Mouse (Mus musculus): Measurements from ENCODE around the gene Lyrm2.

The Lyrm2 gene

DNA sequence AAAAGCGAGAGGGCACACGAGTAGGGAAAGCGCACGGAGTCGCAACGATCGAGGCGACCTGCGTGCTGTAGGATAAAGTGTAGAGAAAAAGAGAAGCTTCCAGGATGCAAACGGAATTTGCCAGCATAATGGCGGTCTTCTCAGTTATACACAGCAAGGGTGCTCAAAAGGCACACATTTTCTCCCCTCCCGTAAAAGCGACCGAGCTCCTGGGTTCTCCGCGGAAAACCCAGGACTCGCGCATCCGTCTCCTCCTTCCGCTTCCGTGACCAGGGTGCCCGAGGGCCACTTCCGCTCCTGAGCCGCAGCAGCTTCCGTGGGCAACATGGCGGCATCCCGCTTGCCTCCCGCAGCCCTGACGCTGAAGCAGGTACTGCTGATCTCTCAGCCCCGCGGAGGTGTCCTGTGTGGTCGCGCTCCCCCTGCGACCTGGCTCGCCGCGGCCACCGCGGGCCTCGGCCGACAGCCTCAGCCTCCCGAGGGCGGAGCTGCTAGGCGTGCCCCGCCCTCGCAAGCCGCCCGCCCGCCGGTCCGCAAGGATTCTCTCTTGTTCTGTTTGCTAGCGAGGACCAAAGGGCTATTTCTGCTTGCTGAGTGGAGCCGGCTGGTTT lies at the start of gene Lyrm2:
Gene Lyrm2 (plus strand): TSS at position 288 of the 611 bp plus-strand sequence.
- DNase-seq (ENCODE audit: extremely low spot score, low read depth, low spot score), result no peak

DNA sequence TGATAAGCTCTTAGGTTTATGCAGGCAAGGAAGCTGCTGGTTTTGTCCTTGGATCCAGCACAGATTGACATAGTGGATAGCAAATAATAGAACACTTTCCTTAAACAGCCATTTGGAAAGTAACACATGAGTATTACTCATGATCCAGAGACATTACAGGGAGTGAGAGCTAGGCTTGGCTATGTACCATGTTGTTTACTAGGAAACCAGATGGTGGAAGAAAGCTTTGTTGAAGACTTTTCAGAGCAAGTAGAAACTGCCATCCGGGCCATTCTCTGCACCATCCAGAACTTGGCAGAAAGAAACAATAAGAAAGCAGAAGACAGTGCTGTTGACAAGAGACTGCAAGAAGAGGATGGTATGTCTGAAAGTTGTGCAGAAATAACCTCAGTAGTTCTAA lies 49.3 kb upstream of the Lyrm2 start:
- no peak for DNase-seq (ENCODE audit: extremely low spot score, low read depth, low spot score)

DNA sequence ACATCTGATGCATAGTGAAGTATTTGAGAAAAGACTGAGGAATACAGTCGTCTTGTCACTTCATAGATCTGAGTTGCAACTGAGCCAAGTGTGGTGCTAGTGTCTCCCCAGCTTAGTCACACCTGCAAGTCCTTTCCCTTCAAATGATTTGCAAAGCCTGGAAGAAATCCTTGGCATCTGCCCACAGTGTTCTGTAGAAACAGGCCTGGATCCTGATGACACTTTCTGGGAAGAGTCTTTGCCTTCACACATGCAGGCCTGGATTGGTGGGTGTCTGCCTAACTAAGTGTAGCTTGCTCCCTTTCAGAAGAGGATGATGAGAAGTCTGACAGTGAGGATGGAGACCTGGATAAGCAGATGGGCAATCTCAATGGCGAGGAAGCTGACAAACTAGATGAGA lies 42.6 kb upstream of the Lyrm2 start:
- no peak for DNase-seq (ENCODE audit: extremely low spot score, low read depth, low spot score)

DNA sequence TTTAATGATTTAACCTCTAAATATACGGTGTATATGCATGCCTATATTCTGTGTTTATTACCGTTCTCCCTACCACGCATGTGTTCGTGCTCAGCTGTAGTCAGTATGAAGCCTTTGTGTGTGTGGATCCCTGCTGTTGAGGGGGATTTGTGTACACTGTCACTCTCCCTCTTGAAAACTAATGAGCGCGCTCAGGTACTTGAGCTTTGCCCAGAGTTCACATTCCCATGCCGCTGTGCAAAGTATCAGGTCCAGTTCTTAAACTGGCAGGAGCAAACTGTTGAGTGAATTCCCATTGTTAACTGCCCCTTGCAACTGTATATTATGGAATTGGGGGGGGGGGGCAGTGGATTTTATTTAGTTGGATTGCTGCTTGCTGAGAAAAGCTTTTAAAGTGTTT lies 32.6 kb upstream of the Lyrm2 start:
- no peak for DNase-seq (ENCODE audit: extremely low spot score, low read depth, low spot score)

DNA sequence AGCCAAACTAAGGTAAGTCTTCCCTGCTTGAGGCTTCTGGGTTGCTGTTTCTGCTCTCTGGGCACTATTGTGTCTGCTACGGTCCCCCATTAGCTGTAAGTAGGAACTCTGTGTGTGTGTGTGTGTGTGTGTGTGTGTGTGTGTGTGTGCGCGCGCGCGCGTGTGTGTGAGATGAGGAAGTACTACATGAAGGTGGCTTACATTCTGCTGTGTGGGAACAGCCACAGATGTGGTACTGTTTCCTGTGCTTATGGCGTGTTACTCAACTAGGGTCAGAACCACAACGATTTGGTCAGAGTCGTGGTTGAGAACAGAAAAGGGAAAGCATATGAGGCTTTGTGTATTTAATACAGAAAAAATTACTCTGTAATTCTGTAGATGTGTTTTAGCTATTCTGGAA lies 32.0 kb upstream of the Lyrm2 start:
- no peak for DNase-seq (ENCODE audit: extremely low spot score, low read depth, low spot score)

DNA sequence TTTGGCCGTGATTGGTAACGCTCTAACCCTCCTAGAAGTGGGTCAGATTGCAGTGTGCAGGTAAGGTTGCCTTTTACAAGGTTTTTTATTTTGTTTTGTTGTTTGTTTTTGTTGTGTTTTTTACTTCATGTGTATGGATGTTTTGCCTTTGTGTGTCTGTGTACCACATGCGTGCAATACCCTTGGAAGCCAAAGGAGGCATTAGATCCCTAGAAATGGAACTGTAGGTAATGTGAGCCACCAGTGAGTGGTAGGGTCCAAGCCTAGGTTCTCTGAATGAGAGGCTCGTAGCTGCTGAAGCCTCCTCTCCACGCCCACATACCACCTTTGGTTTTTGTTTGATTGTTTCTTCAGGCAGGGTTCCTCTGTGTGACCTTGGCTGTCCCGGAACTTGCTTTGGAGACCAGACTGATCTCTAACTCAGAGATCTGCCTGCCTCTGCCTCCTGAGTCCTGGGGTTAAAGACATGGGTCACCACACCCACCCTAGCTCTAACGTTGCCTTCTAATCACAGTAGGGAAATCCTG lies 29.7 kb upstream of the Lyrm2 start:
- no peak for DNase-seq (ENCODE audit: extremely low spot score, low read depth, low spot score)

DNA sequence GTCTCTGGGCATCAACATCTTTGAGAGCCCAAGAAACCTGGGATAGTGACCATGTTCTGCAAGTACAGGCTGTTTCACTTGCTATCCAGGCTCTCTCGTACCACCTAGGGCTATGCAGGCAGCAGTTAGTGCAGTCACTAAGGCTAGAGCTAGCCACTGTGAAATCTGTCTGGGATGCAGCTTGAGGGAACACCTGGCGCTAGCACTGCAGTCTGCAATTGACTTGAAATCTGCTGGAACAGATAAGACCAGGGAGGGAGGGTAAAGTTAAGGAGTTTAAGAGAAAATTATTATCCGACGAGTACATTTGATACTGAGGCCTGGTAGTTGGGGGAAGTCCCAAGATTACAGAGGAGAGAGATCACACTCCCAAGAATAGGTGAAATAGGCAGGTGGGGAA lies 20.1 kb upstream of the Lyrm2 start:
- no peak for DNase-seq (ENCODE audit: extremely low spot score, low read depth, low spot score)

DNA sequence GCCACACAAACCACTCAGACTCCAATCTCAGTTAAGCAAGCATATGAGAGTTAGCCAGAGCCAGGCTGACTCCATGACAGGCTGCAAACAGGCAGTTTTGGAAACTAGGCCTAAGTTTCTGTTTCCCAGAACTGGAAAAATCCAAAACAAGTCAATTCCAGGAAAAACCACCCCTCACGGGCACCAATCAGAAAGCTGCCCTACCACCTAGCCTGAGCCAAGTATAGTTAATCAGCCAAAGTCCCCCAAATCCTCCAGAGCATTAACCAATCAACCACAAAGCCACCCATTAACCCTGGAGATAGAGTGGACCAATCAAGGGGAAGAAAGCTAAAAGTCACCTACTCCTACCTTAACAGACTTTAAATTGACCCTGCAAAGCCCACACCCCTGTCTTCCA lies 12.9 kb upstream of the Lyrm2 start:
- no peak for DNase-seq (ENCODE audit: extremely low spot score, low read depth, low spot score)

DNA sequence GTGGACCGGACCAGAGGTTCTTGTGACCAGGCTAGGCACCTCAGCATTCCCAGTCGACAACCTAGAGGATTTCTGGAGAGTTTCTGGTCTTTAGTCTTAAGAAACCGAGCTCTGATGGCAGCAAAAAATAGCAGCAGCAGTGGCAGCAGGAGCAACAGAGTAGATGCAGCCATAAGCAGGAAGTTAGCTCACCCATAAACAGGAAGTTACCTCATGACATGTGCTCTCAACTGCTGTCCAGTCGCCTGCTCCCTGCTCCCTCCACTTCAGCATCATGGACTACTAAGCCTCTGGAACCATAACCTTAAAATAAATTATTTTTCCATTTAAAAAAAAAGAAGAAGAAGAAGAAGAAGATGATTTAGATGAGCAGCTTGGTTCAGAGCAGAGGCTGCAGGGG lies 11.0 kb upstream of the Lyrm2 start:
- DNase-seq (ENCODE audit: extremely low spot score, low read depth, low spot score), result no peak

DNA sequence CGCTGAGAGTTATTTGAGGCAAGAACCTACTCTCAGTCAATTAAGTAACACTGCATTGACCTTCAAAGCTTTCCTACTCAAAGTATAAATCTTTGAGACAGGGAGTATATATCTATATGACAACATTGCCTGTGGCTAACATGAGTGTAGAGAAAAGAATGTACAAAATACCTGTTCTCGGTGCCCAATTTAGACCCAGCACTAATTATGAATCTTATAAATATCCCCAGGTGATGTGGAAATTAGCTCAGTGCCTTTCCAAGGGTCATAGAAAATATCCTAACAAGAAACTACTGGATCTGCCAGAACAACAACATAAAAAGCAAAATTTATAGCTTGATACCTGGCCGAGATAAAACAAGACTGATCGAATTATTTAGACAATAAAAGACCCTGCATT lies 1.1 kb upstream of the Lyrm2 start:
- DNase-seq (ENCODE audit: extremely low spot score, low read depth, low spot score), result no peak

DNA sequence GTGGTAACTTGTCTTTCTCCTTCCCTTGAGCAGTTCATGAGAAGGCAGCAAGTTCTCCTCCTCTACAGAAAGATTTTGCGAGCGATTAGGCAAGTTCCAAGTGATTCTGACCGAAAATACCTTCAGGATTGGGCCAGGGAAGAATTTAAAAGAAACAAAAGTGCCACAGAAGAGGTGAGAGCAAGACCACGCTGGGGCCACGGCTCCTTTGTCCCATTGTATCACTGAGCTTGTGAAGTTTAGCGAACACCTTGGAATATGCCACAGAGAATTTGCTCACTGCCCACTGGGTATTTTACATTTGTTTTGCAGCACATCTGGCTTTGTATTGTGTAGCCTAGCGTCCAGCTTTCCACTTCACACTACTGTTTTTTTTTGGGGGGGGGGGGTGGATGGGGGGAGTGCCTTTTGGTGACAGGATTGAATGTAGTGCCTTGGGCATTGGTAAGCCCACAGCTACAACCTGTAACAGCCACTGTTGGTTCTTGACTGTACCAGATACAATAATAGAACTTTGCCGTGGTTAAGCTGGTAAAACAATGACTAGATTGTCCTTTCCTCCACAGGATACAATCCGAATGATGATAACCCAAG lies 621 bp downstream of the Lyrm2 start:
- DNase-seq (ENCODE audit: extremely low spot score, low read depth, low spot score), result no peak

DNA sequence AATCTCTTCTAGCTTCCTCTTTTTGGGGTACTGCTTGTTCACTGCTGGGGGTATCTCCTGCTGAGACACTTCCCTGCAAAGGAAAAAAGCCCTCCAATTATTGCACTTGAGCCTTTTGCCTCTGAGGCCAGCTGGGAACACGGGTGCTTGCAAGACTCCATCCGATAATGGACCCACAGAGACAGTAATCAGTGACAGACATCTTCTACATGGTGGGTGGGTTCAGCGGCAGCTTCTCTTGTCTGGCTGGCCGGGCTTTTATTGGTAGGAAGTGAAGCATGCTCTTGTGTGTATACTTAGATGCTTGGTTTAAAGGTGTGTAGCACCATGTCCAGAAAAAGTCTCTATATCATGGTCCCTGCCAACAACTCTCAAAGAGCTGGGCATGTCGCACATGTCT lies 17.4 kb downstream of the Lyrm2 start:
- no peak for DNase-seq (ENCODE audit: extremely low spot score, low read depth, low spot score)

DNA sequence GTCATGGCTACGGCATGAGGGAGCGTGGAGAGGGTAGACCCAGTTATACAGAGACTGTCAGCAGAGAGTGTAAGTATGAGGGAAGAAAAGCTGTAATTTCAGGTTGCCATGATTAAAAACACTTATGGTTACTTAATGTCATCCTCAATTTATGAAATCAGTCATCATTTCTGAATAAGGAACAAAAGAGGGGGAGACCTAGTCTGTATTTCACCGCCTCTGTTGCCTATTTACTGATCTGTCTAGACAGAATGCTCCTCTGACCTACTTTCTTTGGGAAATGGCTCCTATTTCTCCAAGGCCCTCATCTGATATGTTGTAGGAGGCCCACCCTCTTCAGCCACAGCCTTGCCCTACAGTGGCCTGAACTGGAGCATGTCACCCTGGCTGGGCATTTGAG lies 20.6 kb downstream of the Lyrm2 start:
- DNase-seq (ENCODE audit: extremely low spot score, low read depth, low spot score), result no peak

DNA sequence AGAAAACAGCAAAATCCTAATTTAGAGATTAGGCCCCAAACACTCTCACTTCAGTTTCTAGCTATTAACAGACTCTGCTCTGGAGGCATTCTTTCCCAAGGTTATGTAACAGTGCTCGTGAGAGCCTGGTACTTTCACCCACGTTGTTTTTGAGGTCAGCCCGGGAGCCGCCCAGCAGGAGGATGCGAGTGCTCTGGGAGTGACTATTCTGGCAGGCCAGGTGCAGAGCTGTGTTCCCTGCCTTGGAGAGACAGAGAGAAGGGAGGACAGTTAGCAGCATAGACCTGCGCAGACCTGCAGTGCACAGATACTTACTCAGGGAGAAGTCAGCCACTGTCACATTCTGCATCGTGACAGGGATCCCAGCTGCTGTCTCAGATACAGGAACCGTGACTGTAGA lies 24.2 kb downstream of the Lyrm2 start:
- DNase-seq (ENCODE audit: extremely low spot score, low read depth, low spot score), result no peak

DNA sequence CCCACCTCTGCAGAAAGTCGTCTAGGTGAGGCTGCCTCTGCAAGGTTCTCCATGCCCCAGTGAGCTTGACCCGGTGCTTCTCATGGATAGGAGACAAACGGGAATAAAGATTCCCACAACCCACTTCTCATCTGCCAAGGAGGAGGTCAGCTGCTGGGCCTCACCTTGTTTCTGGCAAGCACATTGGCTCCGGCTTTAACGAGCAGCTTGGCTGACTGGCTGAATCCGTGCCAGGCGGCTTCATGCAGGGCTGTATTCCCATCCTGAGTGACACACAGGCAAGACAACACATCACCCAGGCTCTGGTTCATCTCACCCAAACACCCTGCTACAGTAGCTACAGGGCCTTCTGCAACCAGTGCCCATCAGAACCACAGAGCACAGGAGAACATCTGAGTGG lies 26.9 kb downstream of the Lyrm2 start:
- DNase-seq (ENCODE audit: extremely low spot score, low read depth, low spot score), result no peak

DNA sequence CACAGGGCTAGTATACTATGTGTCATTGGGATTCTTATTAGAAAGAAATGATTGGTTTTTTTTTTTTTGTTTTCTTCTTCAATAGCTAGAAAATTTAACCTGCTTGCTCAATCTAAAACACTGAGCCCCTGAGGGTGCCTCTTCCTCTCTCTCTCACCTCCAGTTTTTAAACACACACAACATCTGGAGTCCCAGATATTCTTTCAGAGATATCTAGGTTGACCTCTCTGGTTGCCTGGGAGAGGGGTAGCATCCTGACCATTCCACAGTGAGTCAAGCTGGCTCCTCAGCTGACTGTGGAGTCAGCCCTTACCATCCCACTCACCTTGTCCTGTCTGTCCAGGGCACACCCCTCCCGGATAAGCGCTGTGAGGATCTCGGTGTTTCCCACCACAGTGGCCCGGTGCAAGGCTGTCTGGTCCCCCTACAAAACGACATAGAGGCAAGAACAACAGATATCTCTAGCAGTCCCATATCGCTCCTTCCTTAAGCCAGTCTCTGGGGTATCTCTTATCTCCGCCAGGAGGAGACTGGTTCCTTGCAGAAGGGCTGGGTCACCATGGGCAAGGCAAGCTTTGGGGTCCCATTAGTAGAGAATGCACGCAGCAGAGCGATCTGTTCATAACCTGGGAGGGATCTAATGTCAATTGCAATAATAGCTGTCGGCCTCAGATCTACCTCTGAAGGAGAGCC lies 28.5 kb downstream of the Lyrm2 start:
- DNase-seq (ENCODE audit: extremely low spot score, low read depth, low spot score), result no peak

DNA sequence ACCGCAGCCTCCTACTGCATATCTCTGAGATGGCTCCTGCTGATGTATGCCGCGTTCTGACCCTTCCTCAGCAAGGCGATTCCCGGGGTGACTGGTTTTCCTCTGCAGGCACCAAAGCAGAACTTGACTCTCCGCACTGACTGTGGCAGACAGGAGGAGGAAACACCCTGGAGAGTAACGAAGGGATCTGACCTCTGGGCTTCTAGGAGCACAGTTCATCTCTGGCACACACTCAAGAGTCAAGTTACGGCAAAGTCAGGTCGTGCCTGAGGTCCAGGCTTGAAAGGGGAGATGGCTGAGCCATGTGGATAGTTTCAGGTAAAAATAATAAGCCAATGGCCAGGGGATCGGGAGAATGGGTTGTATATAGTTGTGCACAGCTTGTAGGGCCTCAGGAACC lies 29.3 kb downstream of the Lyrm2 start:
- no peak for DNase-seq (ENCODE audit: extremely low spot score, low read depth, low spot score)

DNA sequence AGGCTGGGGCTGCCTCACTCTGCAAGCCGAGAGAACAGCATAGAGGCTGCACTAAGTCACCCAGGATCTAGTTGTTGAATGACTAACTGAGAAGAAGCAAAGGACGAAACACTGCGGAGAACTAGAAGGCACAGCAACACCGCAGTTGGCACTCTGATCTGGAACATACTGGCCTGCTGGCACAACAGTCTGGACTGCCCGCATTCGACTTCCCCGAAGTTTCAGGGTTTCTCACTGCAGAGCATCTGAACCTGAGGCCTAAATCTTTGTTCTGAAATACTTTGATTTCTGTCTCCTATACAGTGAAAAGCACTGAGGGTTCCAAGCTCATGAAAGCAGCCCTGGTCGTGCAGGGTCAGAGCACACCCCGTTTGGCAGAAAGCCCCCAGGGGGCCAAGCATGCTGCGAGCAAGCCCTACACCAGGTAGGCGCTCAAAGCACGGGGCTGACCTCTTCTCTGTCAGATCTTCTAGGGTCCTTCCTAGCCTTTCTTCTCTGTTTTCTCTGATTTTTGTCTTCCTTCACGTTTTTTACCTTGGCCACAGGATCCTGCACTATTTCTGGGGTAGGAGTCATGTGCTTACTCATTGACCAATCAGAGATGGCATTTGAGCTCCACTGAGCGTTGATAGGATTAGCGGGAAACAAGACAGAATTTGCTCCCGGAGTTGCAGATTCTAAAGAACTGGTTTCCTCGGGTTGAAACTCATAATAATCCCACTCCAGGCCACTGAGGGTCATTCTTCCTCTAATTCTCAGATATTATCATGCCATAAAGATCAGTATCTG lies 33.6 kb downstream of the Lyrm2 start:
- DNase-seq (ENCODE audit: extremely low spot score, low read depth, low spot score), result no peak

DNA sequence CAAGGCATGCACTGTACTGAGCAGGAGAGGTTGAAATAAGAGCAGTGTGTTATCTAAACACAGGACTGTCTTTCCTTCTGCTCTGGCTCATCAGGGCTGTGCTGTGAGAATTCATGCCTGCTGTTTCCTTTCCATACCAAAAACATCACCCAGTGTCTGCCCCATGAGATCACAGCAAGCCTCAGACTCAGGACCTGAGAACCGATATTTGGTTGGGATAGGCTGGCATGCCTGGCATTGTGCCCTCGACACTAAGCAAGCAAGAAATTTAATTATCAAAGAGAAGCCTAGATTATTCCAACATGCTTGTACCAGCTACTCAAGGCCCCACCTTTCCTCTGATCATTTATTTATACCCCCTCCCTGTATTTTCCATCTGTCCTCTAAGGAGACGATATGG lies 34.5 kb downstream of the Lyrm2 start:
- no peak for DNase-seq (ENCODE audit: extremely low spot score, low read depth, low spot score)

DNA sequence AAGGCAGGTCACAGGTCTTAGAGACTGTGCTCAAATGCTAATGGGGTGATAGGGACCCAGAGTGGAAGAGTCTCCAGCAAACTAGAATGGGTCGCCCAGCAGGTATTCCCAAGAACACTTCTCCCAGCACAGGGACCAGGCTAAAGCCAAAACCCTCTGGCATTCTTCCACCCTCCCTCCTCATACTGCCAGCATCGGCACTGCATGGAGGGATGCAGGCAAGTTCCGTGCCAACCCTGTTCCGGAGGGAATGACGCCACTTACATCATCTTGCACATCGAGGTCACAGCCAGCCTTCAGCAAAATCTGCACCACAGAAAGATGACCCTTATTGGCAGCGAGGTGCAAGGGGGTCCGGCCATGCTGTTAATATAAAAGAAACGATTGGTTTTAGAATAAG lies 36.0 kb downstream of the Lyrm2 start:
- DNase-seq (ENCODE audit: extremely low spot score, low read depth, low spot score), result no peak

DNA sequence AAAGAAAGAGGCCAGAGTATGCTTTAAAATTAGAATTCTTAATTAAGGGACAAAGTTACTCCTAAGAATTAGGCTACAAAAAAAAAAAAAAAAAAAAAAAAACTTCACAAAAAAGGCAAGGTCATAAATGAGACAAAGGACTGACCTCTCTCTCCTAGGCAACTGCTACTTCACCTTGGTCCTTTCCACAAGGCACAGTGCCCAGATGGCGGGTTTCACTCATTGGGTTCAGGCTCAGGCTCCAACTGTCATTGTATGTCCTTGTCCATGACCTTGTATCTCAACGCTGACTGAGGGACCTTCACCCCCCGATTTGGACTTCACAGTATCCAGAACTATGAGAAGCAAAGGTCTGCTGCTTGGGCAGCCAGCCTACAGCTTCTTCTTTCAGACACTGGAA lies 38.3 kb downstream of the Lyrm2 start:
- no peak for DNase-seq (ENCODE audit: extremely low spot score, low read depth, low spot score)

Measured in hindlimb bud, embryonic 11.5 days (tissue).